Comparison of ENCODE assay signal across 13 mouse cellular contexts in genomic region chr14:31389421-31390147, GRCm38 (mm10). TPM values are rescaled to one million over a fixed set of nuclear protein-coding genes. Genes with fewer than 3 reads are reported as not detected.
DNase-seq lines count a peak whose midpoint lies in the region; ATAC-seq and TF ChIP-seq lines count a peak whose summit lies in the region.
"Had no signal": no experiment of that assay in that cellular context is flagged by ENCODE, and none has a peak within 500 bp of the region (broad histone marks: within the 10 kb centered on the region; RNA-seq: fewer than 3 reads in every experiment).

No protein-coding gene starts in this region.

- DNase-seq in layer of hippocampus, adult 2 months (ENCODE audit: low spot score in 2 of 2), result no peak
- no peak for DNase-seq in layer of hippocampus, adult 9-10 months (ENCODE audit: low spot score)
- DNase-seq in CH12.LX (ENCODE audit: extremely low read depth), result peak; percentile 62
- no peak for DNase-seq in embryonic facial prominence, embryonic 10.5 days (ENCODE audit: low spot score)
- DNase-seq in left cerebral cortex, postnatal 4 days, result no peak
- no peak for DNase-seq in thymus, postnatal 10 days (ENCODE audit: low spot score in 2 of 2)
- DNase-seq: heart, adult 18-20 months; lung, adult 18-20 months; right cerebral cortex, postnatal 25 days had no signal

- H3K79me2 ChIP-seq in CH12.LX (replicated peaks; ENCODE audit: control insufficient read depth, extremely low read depth, insufficient read depth, poor library complexity, severe bottlenecking), result peaks cover 38% of the 10 kb centered on the region

- no peak for TF ChIP-seq RAD21 in CH12.LX (IDR thresholded peaks at IDR 0.05; ENCODE audit: low read depth, low read length)

- no peak overlapping the region for H3K4me3 ChIP-seq in layer of hippocampus, adult 2 months
- H3K4me3 ChIP-seq in CH12.LX (replicated peaks in 1 of 3; ENCODE audit: low read depth in 2 of 3, low read length in 2 of 3, poor library complexity in 1 of 3), result no peak overlapping the region
- no peak overlapping the region for H3K4me3 ChIP-seq in embryonic facial prominence, embryonic 10.5 days
- no peak overlapping the region for H3K4me3 ChIP-seq in liver, embryonic 16.5 days (ENCODE audit: low read depth, low read length)
- H3K4me3 ChIP-seq in hindbrain, embryonic 13.5 days, result no peak overlapping the region
- H3K4me3 ChIP-seq: midbrain, embryonic 10.5 days; neural tube, embryonic 13.5 days had no signal

- H3K9me3 ChIP-seq in CH12.LX (replicated peaks; ENCODE audit: low read length), result no peaks in the 10 kb centered on the region
- H3K9me3 ChIP-seq in embryonic facial prominence, embryonic 10.5 days, result no peaks in the 10 kb centered on the region
- no peaks in the 10 kb centered on the region for H3K9me3 ChIP-seq in liver, embryonic 16.5 days (replicated peaks; ENCODE audit: control insufficient read depth, low read length)
- no peaks in the 10 kb centered on the region for H3K9me3 ChIP-seq in hindbrain, embryonic 13.5 days
- H3K9me3 ChIP-seq: midbrain, embryonic 10.5 days; neural tube, embryonic 13.5 days had no signal

- H3K27me3 ChIP-seq in CH12.LX (replicated peaks), result no peaks in the 10 kb centered on the region
- H3K27me3 ChIP-seq in embryonic facial prominence, embryonic 10.5 days (replicated peaks; ENCODE audit: low read depth, poor library complexity, severe bottlenecking), result no peaks in the 10 kb centered on the region
- H3K27me3 ChIP-seq in liver, embryonic 16.5 days (ENCODE audit: control insufficient read depth, insufficient read depth, low read depth, low read length), result no peaks in the 10 kb centered on the region
- no peaks in the 10 kb centered on the region for H3K27me3 ChIP-seq in hindbrain, embryonic 13.5 days
- H3K27me3 ChIP-seq: neural tube, embryonic 13.5 days had no signal

- no peak for TF ChIP-seq CTCF in layer of hippocampus, adult 2 months (conservative IDR thresholded peaks at IDR 0.05)
- no peak for TF ChIP-seq CTCF in CH12.LX (conservative IDR thresholded peaks at IDR 0.05 in 1 of 2, IDR thresholded peaks at IDR 0.05 in 1 of 2; ENCODE audit: low read depth in 2 of 2, low read length in 2 of 2)

- no peak overlapping the region for H3K9ac ChIP-seq in CH12.LX (ENCODE audit: insufficient read depth, low read depth)
- no peak overlapping the region for H3K9ac ChIP-seq in liver, embryonic 16.5 days (ENCODE audit: low read depth, low read length)
- no peak overlapping the region for H3K9ac ChIP-seq in hindbrain, embryonic 13.5 days
- H3K9ac ChIP-seq: neural tube, embryonic 13.5 days had no signal

- ATAC-seq in liver, embryonic 16.5 days (ENCODE audit: low read depth), result no peak
- ATAC-seq in hindbrain, embryonic 13.5 days (ENCODE audit: low FRiP score), result no peak

- in situ Hi-C loops in CH12.LX (cut with MboI; ENCODE audit: low pct_ligation_motif_present, low pct_unique_long_range_greater_than_20kb, low sequenced_read_pairs), result loop anchor here (5.0 kb wide), 2 partner anchors 38 to 73 kb away; no protein-coding TSS in a partner anchor

- H3K4me2 ChIP-seq in CH12.LX (ENCODE audit: insufficient read depth, low read depth, poor library complexity, severe bottlenecking), result no peak overlapping the region
- H3K4me2 ChIP-seq in liver, embryonic 16.5 days (ENCODE audit: low read depth, low read length), result no peak overlapping the region
- no peak overlapping the region for H3K4me2 ChIP-seq in hindbrain, embryonic 13.5 days
- H3K4me2 ChIP-seq: neural tube, embryonic 13.5 days had no signal

- H3K4me1 ChIP-seq in CH12.LX (ENCODE audit: control insufficient read depth in 1 of 2, insufficient read depth in 2 of 2), result peaks cover 38 to 100% of the 10 kb centered on the region in 2 experiments
- peaks cover 49% of the 10 kb centered on the region for H3K4me1 ChIP-seq in embryonic facial prominence, embryonic 10.5 days
- H3K4me1 ChIP-seq in liver, embryonic 16.5 days (ENCODE audit: control insufficient read depth, low read depth, low read length), result peaks cover 9% of the 10 kb centered on the region
- H3K4me1 ChIP-seq in hindbrain, embryonic 13.5 days (replicated peaks), result peaks cover 54% of the 10 kb centered on the region

- peak overlapping the region; percentile 94 for H3K27ac ChIP-seq in layer of hippocampus, adult 2 months
- peak overlapping the region; percentile 57; the same call in 1 of the 2 replicates for H3K27ac ChIP-seq in CH12.LX (ENCODE audit: insufficient read depth, low read depth)
- 0 out of 2 replicates have a peak overlapping the region, but pooled peaks have one; percentile 19 for H3K27ac ChIP-seq in embryonic facial prominence, embryonic 10.5 days (replicated peaks)
- H3K27ac ChIP-seq in liver, embryonic 16.5 days (ENCODE audit: low read length), result peak overlapping the region; percentile 60; the same call in 1 of the 2 replicates
- no peak overlapping the region for H3K27ac ChIP-seq in hindbrain, embryonic 13.5 days

- TF ChIP-seq POLR2A in CH12.LX (IDR thresholded peaks at IDR 0.05; ENCODE audit: low read depth, low read length), result peak; percentile 18; the same call in 1 of the 2 replicates

- peak; percentile 37; the same call in 1 of the 2 replicates for TF ChIP-seq EP300 in CH12.LX (IDR thresholded peaks at IDR 0.05; ENCODE audit: low read length)

- dilution Hi-C loops in CH12.LX (cut with MboI; ENCODE audit: extremely low pct_ligation_motif_present, extremely low pct_unique_long_range_greater_than_20kb, low sequenced_read_pairs), result no loop called here

- 91% methylated on average over 8 of the region's 8 CpGs for WGBS in embryonic facial prominence, embryonic 10.5 days
- 66% methylated on average over 8 of the region's 8 CpGs for WGBS in liver, embryonic 16.5 days (ENCODE audit: insufficient replicate concordance)
- 86% methylated on average over 8 of the region's 8 CpGs for WGBS in hindbrain, embryonic 13.5 days

- intact Hi-C loops in left cerebral cortex, postnatal 4 days (cut with DNase I), result loop anchor here (5.0 kb wide), 1 partner anchor 48 kb away; the partner anchor contains the start of gene Sh3bp5

- H3K36me3 ChIP-seq in CH12.LX (replicated peaks in 1 of 2; ENCODE audit: control insufficient read depth in 1 of 2, insufficient read depth in 1 of 2, low read length in 1 of 2), result peaks cover 51 to 96% of the 10 kb centered on the region in 2 experiments
- peaks cover 15% of the 10 kb centered on the region; the same call in 1 of the 2 replicates for H3K36me3 ChIP-seq in embryonic facial prominence, embryonic 10.5 days (replicated peaks)
- no peaks in the 10 kb centered on the region for H3K36me3 ChIP-seq in liver, embryonic 16.5 days (ENCODE audit: control insufficient read depth, insufficient read depth)
- H3K36me3 ChIP-seq in hindbrain, embryonic 13.5 days, result peaks cover 20% of the 10 kb centered on the region
- H3K36me3 ChIP-seq: midbrain, embryonic 10.5 days had no signal

TF ChIP-seq in CH12.LX, 34 proteins besides CTCF, POLR2A, EP300 and RAD21 (continues in another document):
- TF ChIP-seq MAX (IDR thresholded peaks at IDR 0.05; ENCODE audit: low read length), result no peak
- TF ChIP-seq NELFE (IDR thresholded peaks at IDR 0.05; ENCODE audit: low read depth, low read length), result no peak
- TF ChIP-seq SMC3 (IDR thresholded peaks at IDR 0.05; ENCODE audit: low read depth, low read length), result no peak
- peak; percentile 76 for TF ChIP-seq BHLHE40 (IDR thresholded peaks at IDR 0.05; ENCODE audit: low read depth, low read length)
- no peak for TF ChIP-seq USF2 (conservative IDR thresholded peaks at IDR 0.05; ENCODE audit: low read depth, low read length)
- peak; percentile 86 for TF ChIP-seq ETS1 (conservative IDR thresholded peaks at IDR 0.05; ENCODE audit: low read depth, low read length)
- 0 out of 2 replicates have a peak, but pooled peaks have one; percentile 34 for TF ChIP-seq SIN3A (IDR thresholded peaks at IDR 0.05; ENCODE audit: low read length)
- TF ChIP-seq GABPA (IDR thresholded peaks at IDR 0.05; ENCODE audit: insufficient replicate concordance, low read depth, low read length), result no peak
- no peak for TF ChIP-seq E2F4 (IDR thresholded peaks at IDR 0.05; ENCODE audit: insufficient replicate concordance, low read depth, low read length)
- TF ChIP-seq MYC (IDR thresholded peaks at IDR 0.05; ENCODE audit: low read depth, low read length), result no peak
- no peak for TF ChIP-seq CHD1 (IDR thresholded peaks at IDR 0.05; ENCODE audit: low read depth, low read length)
- TF ChIP-seq KAT2A (IDR thresholded peaks at IDR 0.05; ENCODE audit: insufficient replicate concordance, low read length), result no peak
- no peak for TF ChIP-seq CHD2 (IDR thresholded peaks at IDR 0.05; ENCODE audit: low read length)
- TF ChIP-seq JUN (IDR thresholded peaks at IDR 0.05; ENCODE audit: insufficient read depth, low read depth, low read length), result no peak
- no peak for TF ChIP-seq NRF1 (IDR thresholded peaks at IDR 0.05; ENCODE audit: low read depth, low read length)
- no peak for TF ChIP-seq ZMIZ1 (IDR thresholded peaks at IDR 0.05; ENCODE audit: low read depth, low read length)
- no peak for TF ChIP-seq JUND (conservative IDR thresholded peaks at IDR 0.05; ENCODE audit: low read depth, low read length)
- peak; percentile 57 for TF ChIP-seq IRF4 (IDR thresholded peaks at IDR 0.05; ENCODE audit: low read depth, low read length)
- TF ChIP-seq MAFK (IDR thresholded peaks at IDR 0.05; ENCODE audit: insufficient replicate concordance, low read length), result no peak
- TF ChIP-seq ZKSCAN1 (IDR thresholded peaks at IDR 0.05; ENCODE audit: borderline replicate concordance, low read depth, low read length), result no peak

RNA-seq across cellular contexts. Expression of gene Sh3bp5, which starts 46.3 kb away (rescaled TPM):
- 100 to 1,000 TPM; 147 to 158 TPM for total RNA-seq in layer of hippocampus, adult 2 months (2021)
- total RNA-seq in CH12.LX (2012; rRNA removed), result 50.2 and 64.6 TPM in 2 replicates
- 53.0 and 57.4 TPM in 2 replicates for total RNA-seq in CH12.LX (2014; rRNA removed)
- 158 and 164 TPM in 2 replicates for polyA plus RNA-seq in CH12.LX (2012; ENCODE audit: insufficient read length, low read depth)
- polyA plus RNA-seq in embryonic facial prominence, embryonic 10.5 days (2016; fragmentation: Nextera tagmentation; extraction: Ambion mirVana), result 26.3 and 30.2 TPM in 2 replicates
- polyA plus RNA-seq in liver, embryonic 16.5 days (2015; fragmentation: Nextera tagmentation; extraction: Ambion mirVana), result 19.3 and 22.1 TPM in 2 replicates
- 100 to 1,000 TPM; 140 to 147 TPM for total RNA-seq in left cerebral cortex, postnatal 4 days (2021)
- 140 and 142 TPM in 2 replicates for polyA plus RNA-seq in hindbrain, embryonic 13.5 days (2015; fragmentation: Nextera tagmentation; extraction: Ambion mirVana)

RNA-seq across cellular contexts. Expression of gene Capn7, which starts 53.1 kb away (rescaled TPM):
- total RNA-seq in layer of hippocampus, adult 2 months (2021), result 10 to 100 TPM; 35.6 to 39.4 TPM
- total RNA-seq in CH12.LX (2012; rRNA removed) (27.9 and 31.4 TPM in 2 replicates), CH12.LX (2014; rRNA removed) (45.0 and 53.7 TPM in 2 replicates)
- 33.3 and 34.8 TPM in 2 replicates for polyA plus RNA-seq in CH12.LX (2012; ENCODE audit: insufficient read length, low read depth)
- 28.3 TPM in 2 replicates for polyA plus RNA-seq in embryonic facial prominence, embryonic 10.5 days (2016; fragmentation: Nextera tagmentation; extraction: Ambion mirVana)
- polyA plus RNA-seq in liver, embryonic 16.5 days (2015; fragmentation: Nextera tagmentation; extraction: Ambion mirVana), result 15.0 and 15.2 TPM in 2 replicates
- total RNA-seq in left cerebral cortex, postnatal 4 days (2021), result 10 to 100 TPM; 60.9 to 61.4 TPM
- 70.5 and 76.3 TPM in 2 replicates for polyA plus RNA-seq in hindbrain, embryonic 13.5 days (2015; fragmentation: Nextera tagmentation; extraction: Ambion mirVana)
